Mouse (Mus musculus): ENCODE results near the gene Dync1h1.

DNA sequence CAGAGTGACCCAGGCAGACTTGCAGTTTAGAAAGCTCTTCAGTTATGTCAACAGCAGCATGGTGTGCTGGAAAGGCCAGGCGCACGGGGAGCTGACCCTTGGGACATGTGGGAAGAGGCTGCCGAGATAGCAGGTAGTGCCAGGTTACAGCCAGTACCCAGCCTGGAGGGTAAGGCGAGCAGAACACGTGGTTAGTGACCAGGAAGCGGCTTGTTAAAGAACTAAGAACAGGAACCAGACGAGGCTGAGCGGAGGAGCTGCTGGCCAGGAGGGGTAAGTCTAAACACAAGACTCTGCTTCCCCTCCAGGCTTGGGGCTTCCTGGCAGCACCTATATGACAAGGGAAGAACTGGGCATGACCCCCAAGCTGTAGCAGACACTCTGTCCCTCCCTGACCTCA lies 27.6 kb upstream of the Dync1h1 start:
- TF ChIP-seq HCFC1 (IDR thresholded peaks at IDR 0.05; ENCODE audit: borderline replicate concordance, insufficient read depth, low read length) (no peak), ZNF384 (IDR thresholded peaks at IDR 0.05; ENCODE audit: low read depth, low read length) (no peak), CHD2 (IDR thresholded peaks at IDR 0.05; ENCODE audit: low read depth, low read length) (no peak), MAFK (IDR thresholded peaks at IDR 0.05; ENCODE audit: insufficient read depth, low read depth, low read length) (no peak)
